Mouse (Mus musculus) lung, postnatal 14 days (tissue): ENCODE data around the gene Sgta.
"Not testable (repeated sequence)": the region's sequence is repeated elsewhere in the genome, so short reads cannot be mapped to it uniquely, and the experiment has no call there.

Experiments
- DNase-seq: peaks from one replicate; pipeline ENCODE4 v3.0.0; 2021

Sgta gene

DNA sequence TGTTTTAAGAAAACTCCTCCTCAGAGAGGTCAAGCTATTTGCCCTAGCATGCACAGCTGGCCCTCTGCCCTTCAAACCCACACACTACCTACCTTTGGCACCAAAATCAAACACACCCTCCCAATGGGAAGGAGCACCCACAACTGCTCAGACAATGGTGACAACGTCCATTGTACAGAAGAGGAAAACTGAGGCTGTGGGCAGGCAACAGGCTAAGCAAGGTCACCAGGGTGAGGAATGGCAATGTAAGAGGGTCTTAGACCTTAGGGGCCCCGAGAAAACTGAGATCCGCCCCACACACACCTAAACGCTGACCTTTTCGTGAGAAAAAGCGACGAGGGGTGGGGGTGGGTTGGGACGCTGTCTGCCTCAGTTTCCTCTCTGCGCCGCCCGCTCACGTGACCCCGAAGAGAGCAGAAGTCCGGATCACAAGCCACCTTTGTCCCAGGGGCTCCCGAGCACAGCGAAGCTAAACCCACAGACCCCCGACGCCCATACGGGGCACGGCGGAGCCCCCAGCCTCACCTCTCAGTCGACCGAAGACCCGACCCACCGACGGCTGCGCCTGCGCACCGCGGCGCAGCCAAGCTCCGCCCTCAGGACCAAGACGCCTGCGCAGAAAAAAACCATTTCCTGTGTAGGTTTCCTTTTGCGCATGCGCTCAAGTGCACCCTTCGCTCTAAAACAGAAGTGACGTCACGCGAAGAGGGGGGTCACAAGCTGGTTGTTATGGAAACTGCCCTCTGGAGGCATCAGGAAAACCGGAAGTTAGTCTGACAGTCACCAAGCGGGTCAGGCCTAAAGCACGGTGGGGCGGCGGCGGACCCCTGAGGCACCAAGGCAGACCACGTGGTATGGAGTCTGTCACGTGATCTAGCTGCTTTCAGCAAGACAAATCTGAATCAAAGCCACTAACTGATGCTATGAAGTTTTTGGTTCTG lies at the start of gene Sgta:
Gene Sgta (minus strand): TSS at position 579 of the 941 bp plus-strand sequence.
- peak; percentile 100 for DNase-seq

DNA sequence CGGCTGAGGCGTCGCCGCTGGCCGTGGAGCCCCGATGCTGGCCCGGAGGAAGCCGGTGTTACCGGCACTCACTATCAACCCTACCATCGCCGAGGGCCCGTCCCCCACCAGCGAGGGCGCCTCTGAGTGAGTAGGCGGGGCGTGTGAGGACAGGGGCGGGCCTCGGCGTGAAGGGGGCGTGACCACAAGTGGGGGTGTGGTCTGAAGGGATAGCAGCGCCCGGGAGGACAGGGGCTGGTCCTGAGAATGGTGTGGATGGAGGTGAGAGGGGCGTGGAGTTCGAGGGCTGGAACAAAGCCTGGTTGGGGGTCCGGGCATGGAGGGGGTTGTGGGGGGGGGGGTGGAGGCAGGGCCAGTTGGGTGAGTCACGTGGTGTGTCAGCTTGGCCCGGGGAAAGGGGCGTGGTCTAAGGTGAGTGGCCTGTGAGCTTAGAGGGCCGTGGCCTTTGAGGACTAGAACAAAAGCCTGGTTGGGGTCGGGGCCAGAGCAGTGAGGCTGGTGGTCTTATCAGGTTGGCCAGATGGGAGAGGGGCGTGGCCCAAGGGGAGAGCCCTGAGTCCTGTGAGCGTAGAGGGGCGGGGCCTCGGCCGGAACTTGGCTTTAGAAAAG lies 46.2 kb upstream of the Sgta start:
- peak; percentile 90 for DNase-seq

GRCm38 (mm10) chr10:81105565-81106112 lies 45.7 kb upstream of the Sgta start, which contains the start of gene Map2k2:
Gene Map2k2 (plus strand): TSS chr10:81105915.
- DNase-seq: peak; percentile 98

GRCm38 (mm10) chr10:81094931-81095678 lies 35.1 kb upstream of the Sgta start:
- DNase-seq: no peak

DNA sequence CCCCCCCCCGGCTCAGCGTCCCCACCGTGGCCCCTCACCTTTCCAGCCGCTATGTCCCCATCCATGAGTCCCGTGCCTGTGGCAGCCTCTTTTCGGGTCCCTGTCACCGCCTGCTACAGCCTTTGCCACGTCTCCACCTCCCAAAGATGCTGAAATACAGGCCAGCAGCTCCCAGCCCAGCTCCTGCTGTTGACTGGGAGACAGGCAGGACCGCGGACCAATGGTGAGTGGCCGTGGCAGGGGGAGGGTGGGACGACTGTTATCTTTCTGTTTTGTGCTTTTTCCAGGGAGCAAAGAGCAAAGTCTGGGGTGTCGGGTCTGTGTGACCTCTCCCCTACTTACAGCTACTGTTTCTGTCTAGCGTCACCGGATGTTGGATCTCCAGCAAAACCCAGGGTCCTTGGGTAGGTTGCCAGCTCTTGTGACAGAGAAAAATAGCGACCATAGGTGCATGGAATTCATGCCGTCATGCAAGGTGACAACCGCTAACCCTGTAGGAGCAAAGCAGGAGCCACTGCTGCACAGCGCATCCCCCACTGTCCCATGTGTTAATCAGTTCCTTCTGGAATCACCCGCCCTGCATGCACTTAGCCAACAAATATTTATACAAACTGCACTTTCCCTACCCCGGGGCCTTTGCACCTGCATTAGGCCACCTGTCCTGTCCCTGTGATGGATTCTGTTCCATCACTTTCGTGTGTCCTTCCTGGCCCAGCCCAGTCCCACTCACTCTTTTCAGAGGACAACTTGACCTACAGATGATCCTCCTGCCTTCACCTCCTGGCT lies 32.7 kb upstream of the Sgta start:
- peak; percentile 31 for DNase-seq

GRCm38 (mm10) chr10:81090621-81091020 lies 30.6 kb upstream of the Sgta start:
- DNase-seq: no peak

DNA sequence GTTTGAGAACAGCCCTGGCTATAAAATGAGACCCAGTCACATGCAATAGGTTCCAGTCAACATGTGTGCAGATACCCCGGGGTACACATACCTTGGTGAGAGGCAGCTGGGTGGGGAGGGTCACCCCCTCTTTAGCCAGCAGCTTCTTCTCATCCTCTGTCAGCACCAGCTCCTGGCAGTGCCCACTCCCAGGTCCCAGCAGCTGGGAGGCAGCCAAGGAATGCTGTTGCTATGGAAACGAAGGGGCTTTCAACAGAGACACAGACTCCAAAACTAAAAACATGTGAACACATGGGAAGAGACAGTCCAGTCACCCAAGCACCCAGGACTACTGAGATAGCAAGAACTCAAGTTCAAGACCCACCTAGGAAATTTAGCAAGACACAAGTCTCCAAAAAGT lies 29.2 kb upstream of the Sgta start:
- DNase-seq: no peak

DNA sequence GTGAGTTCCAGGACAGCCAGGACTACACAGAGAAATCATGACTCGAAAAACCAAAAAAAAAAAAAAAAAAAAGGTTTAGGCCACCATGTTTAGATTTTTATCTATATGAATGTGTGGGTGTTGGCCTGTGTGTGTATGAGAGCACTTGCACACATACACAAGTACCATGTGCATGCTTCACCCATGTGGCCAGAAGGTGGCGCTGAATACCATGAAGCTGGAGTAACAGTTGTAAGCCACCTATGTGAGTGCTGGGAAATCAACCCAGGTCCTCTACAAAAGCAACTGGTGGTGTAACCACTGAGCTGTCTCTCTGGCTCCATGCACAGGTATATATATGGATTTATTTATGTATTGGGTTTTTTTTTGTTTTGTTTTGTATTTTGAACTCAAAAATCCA lies 27.0 kb upstream of the Sgta start:
- peak; percentile 24 for DNase-seq

GRCm38 (mm10) chr10:81082168-81082960 lies 22.4 kb upstream of the Sgta start:
- DNase-seq: peak; percentile 82

DNA sequence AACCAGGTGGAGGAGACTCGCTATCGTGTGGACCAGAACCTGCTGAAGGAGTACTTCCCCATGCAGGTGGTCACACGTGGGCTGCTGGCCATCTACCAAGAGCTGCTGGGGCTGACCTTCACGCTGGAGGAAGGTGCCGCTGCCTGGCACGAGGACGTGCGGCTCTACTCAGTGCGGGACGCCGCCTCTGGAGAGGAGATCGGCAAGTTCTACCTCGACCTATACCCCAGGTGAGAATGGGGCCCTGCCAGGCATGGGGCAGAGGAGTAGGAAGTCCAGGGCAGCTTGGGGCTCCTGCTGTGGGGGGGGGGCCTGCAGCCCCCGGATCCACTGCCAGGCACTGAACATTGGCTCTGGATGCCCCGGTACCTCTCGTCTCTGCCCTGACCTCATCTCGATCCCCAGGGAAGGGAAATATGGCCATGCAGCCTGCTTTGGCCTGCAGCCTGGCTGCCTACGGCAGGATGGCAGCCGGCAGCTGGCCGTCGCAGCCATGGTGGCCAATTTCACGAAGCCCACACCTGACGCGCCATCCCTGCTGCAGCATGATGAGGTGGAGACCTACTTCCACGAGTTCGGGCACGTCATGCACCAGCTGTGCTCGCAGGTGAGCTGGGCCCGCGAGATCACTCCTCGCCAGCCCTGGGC lies 20.2 kb upstream of the Sgta start:
- DNase-seq: no peak

DNA sequence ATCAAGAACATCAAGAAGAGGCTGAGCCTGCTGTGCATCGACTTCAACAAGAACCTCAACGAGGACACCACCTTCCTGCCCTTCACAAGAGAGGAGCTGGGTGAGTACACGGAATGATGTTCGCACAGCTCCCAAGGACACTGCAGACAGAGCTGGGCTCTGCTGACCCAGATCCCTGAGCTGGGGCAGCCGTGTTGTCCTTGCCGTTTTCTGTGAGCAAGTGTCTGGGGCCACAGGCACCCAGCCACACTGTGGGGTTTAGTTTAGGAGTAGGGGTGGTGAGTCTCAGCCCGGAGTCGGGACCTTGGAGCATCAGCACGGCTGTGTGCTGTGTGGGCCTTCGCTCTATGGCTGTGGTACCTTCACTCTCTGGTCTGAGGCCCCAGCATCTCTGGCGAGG lies 17.9 kb upstream of the Sgta start:
- no peak for DNase-seq

- no peak for DNase-seq
Measured at GRCm38 (mm10) chr10:81076356-81076755, 16.4 kb upstream of the Sgta start.

DNA sequence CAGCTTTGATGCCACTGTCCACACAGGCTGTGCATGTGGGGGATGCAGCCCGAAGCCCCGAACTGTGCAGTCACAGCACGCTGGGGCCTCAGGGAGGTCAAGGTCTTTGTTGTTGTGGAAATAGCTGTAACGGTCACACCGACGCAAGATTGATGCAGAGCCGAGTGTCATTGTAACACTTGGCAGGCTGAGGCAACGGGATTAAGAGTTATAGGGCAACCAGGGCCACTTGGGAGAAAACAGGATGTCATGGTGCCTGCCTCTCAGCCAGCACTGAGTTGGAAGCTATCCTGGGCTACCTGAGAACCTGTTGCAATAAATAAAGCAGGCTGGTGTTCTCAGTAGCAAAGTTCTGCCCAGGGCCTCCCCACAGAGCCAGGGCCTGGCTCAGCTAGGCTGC lies 15.8 kb upstream of the Sgta start:
- no peak for DNase-seq

- DNase-seq: no peak
Measured at GRCm38 (mm10) chr10:81073464-81073863, 13.5 kb upstream of the Sgta start.

- DNase-seq: no peak
Measured at GRCm38 (mm10) chr10:81072290-81072689, 12.3 kb upstream of the Sgta start.

- peak; percentile 97 for DNase-seq
Measured at GRCm38 (mm10) chr10:81069836-81070235, 9.9 kb upstream of the Sgta start, which contains the start of gene Thop1. Gene Thop1 (plus strand): TSS chr10:81070035.

DNA sequence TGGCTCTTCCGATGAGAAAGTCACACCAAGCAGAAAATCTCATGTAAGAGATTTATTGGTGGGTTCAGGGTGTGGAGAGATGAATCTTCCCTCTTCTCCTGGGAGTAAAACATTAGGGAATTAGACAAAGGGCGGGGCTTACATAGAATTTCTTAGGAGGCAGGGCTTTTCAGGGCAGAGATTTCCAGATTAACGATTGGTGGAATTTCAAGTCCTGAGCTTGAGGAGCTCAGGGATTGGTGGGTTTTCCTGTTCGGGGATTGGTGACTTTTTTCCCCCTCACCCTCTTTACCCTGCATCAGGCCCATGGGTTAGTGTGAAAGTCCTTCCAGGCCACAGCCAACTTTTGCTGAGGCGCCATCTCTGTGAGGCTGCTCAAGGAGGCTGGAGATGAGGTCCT lies 8.7 kb upstream of the Sgta start:
- DNase-seq: no peak

GRCm38 (mm10) chr10:81064519-81064918 lies 4.5 kb upstream of the Sgta start:
- not testable (repeated sequence) for DNase-seq

DNA sequence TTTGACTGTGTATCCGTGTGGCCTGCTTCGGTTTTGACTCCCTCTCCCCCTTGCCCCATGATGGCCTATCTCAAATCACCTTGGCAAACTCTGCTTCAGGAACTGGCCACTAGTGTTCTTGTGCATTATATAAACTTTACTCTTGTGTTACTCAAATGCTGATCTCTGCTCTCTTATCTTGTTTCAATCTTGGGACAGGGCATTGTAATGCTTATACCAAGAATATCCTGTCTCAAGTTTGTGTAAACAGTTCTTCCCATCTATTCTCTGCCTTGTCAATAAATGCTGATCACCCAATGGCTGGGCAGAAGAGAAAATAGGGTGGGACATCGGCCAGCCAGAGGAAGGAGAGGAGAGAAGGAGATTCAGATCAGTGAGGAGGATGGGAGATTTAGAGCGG lies 2.7 kb upstream of the Sgta start:
- DNase-seq: peak; percentile 22

DNA sequence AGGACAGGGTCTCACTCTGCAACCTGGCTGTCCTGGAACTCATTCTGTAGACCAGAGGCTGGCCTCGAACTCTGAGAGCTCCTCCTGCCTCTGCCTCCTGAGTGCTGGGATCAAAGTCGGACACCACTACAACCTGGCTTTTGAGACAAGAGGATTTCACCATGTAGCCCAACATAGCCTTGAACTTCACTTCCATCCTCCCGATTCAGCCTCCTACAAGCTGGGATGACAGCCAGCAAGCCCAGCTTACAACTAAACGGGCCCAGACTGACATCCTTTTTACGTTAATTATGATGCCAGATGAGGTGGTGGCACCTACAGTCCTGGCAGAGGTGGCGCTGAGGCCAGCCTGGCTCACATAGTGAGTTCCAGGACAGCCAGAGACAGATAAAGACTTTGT lies 1.1 kb downstream of the Sgta start:
- no peak for DNase-seq
